8 mouse cellular contexts compared by ENCODE assay signal in genomic region chr7:101092618-101093017, GRCm38 (mm10). TPM values are rescaled to one million over a fixed set of nuclear protein-coding genes. Genes with fewer than 3 reads are reported as not detected.
DNase-seq lines count a peak whose midpoint lies in the region; ATAC-seq lines count a peak whose summit lies in the region.

Fchsd2 (plus strand) TSS chr7:101092863.

- H3K4me3 ChIP-seq in kidney, embryonic 16.5 days (ENCODE audit: low read length), result no peak within 1 kb of the TSS
- H3K4me3 ChIP-seq in liver, embryonic 11.5 days (ENCODE audit: low read depth, low read length), result no peak within 1 kb of the TSS

- no peaks in the 10 kb centered on the region for H3K9me3 ChIP-seq in kidney, embryonic 16.5 days (ENCODE audit: low read length)
- no peaks in the 10 kb centered on the region for H3K9me3 ChIP-seq in liver, embryonic 11.5 days (ENCODE audit: control insufficient read depth, low read length)

- peaks cover 4% of the 10 kb centered on the region; the same call in 1 of the 2 replicates for H3K4me1 ChIP-seq in kidney, embryonic 16.5 days (ENCODE audit: insufficient read depth, low read length)
- peaks cover 31% of the 10 kb centered on the region for H3K4me1 ChIP-seq in liver, embryonic 11.5 days (replicated peaks; ENCODE audit: control insufficient read depth, insufficient read depth, low read length)

- no peak within 1 kb of the TSS for H3K9ac ChIP-seq in kidney, embryonic 16.5 days (replicated peaks; ENCODE audit: low read length)
- no peak within 1 kb of the TSS for H3K9ac ChIP-seq in liver, embryonic 11.5 days (ENCODE audit: low read depth, low read length)

- no peaks in the 10 kb centered on the region for H3K36me3 ChIP-seq in kidney, embryonic 16.5 days (ENCODE audit: insufficient read depth, low read length)
- no peaks in the 10 kb centered on the region for H3K36me3 ChIP-seq in liver, embryonic 11.5 days (ENCODE audit: control insufficient read depth, insufficient read depth, low read length)

- H3K4me2 ChIP-seq in kidney, embryonic 16.5 days (replicated peaks; ENCODE audit: low read depth, low read length), result no peak within 1 kb of the TSS
- H3K4me2 ChIP-seq in liver, embryonic 11.5 days, result no peak within 1 kb of the TSS

- 58% methylated on average over 7 of the region's 7 CpGs for WGBS in kidney, embryonic 16.5 days
- 40% methylated on average over 7 of the region's 7 CpGs for WGBS in liver, embryonic 11.5 days

- no peaks in the 10 kb centered on the region for H3K27me3 ChIP-seq in kidney, embryonic 16.5 days (ENCODE audit: insufficient read depth, low read length)
- H3K27me3 ChIP-seq in liver, embryonic 11.5 days (replicated peaks; ENCODE audit: control insufficient read depth, insufficient read depth, low read length), result no peaks in the 10 kb centered on the region

- H3K27ac ChIP-seq in kidney, embryonic 16.5 days (ENCODE audit: low read length), result no peak within 1 kb of the TSS; the same call in 1 of the 2 replicates
- no peak within 1 kb of the TSS for H3K27ac ChIP-seq in liver, embryonic 11.5 days (ENCODE audit: low read depth, low read length)

- no peak for DNase-seq in kidney, adult 18-20 months
- no peak for DNase-seq in adrenal gland, postnatal 4 days (ENCODE audit: low spot score in 2 of 2)
- DNase-seq in frontal cortex, adult 2 months (ENCODE audit: extremely low spot score in 1 of 2, low spot score in 1 of 2), result peak in 1 of 2 experiments; percentile 33
- DNase-seq in liver, embryonic 11.5 days (ENCODE audit: low spot score), result no peak
- no peak for DNase-seq in embryo, embryonic 9.5 days (ENCODE audit: extremely low spot score)

- ATAC-seq in kidney, embryonic 16.5 days (ENCODE audit: low FRiP score, low TSS enrichment), result no peak
- ATAC-seq in inflammation-experienced regulatory T-cells, adult 6 months, result peak; percentile 21
- no peak for ATAC-seq in liver, embryonic 11.5 days (replicated peaks; ENCODE audit: low FRiP score)
- 0 out of 2 replicates have a peak, but pooled peaks have one; percentile 28 for ATAC-seq in neutrophil, adult 5-6 weeks (ENCODE audit: extremely low read depth, insufficient number of reproducible peaks, low FRiP score, poor library complexity, severe bottlenecking)

RNA-seq across cellular contexts. Expression of gene Fchsd2, which starts in this region (rescaled TPM):
- polyA plus RNA-seq in kidney, embryonic 16.5 days (2015; fragmentation: Nextera tagmentation; extraction: Ambion mirVana), result 24.6 and 28.5 TPM in 2 replicates
- 10 to 100 TPM; 37.8 to 39.9 TPM for total RNA-seq in adrenal gland, postnatal 4 days (2021)
- 27.0 and 29.7 TPM in 2 replicates for polyA plus RNA-seq in frontal cortex, adult 2 months (2012; rRNA removed)
- 10 to 100 TPM; 29.3 to 53.7 (median 41.9) TPM for polyA plus RNA-seq in inflammation-experienced regulatory T-cells, adult 6 months (2017; shearing (Covaris generic))
- 14.2 and 14.4 TPM in 2 replicates for polyA plus RNA-seq in liver, embryonic 11.5 days (2014; fragmentation: Nextera tagmentation; extraction: Ambion mirVana)
- total RNA-seq in neutrophil, adult 5-6 weeks (2017), result 457 and 522 TPM in 2 replicates

Comparison
In these comparisons a context has a peak if more than half of its experiments do, and no peak if none do; other contexts are left out.
1. RNA of gene Fchsd2 (total RNA-seq): 457 to 522 TPM in neutrophil, adult 5-6 weeks; 37.8 to 39.9 TPM in adrenal gland, postnatal 4 days; every median in the first group is over 10 times any median in the second.
2. ATAC-seq: peak in inflammation-experienced regulatory T-cells, adult 6 months (single experiment) and neutrophil, adult 5-6 weeks (single experiment); none in kidney, embryonic 16.5 days (single experiment) and liver, embryonic 11.5 days (single experiment).